Mouse (Mus musculus) cerebellum, adult 11 months (tissue): ENCODE results near the gene Calm5.
"Not testable (repeated sequence)": the region's sequence is repeated elsewhere in the genome, so short reads cannot be mapped to it uniquely, and the experiment has no call there.

Experiments used
- DNase-seq: peaks from one replicate; pipeline ENCODE4 v3.0.0; 2022

Gene Calm5

DNA sequence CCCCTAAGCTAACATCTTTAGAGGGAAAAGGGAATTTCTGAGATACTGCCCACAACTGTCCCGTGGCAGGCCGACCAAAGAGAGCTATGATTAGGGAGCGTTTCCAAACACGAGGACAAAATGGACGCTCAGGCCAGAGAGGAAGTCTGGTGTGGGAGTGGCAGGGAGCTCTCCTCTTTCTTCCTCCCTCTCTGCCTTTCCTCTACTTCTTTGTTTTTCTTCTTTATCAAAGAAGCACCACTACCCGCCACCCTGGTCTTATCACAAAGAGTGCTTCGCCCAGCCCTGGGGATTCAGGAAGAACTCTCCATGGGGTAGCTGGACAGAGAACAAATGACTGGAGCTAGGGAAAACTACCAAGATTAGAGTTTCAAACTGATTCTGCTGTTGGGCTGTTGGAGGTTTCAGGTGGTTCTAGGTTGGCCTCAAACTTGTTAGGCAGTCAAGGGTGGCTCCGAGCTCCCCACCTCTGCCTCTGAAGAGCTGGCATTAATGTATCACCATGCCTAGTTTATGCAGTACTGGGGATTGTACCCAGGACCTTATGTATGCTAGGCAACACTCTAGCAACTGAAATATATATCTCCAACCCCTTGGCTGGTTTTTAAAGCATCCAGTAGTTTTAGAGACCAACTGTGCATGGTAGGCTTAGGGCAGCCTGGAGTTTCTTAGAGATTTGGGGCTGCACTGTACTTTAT lies 12.5 kb downstream of the Calm5 start:
- DNase-seq, result no peak

DNA sequence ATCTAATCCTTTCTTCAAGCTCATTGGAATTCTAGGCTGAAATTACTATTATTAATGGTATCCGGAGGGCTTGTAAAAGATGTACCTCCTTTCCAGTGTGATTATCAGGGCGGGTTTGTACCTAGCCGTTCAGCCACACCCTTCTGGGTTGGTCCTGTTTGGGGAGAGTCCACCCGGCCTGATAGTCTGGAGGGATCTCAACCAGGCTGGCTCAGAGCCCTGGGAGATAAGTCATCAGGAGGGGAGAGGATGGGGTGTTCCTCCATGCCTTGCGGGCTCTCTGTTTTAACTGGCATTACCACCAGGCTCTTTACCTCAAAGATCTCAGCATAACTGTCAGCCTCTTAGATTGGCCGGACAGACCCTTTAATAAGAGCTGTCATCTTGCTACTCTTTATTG lies 13.2 kb downstream of the Calm5 start:
- no peak for DNase-seq

DNA sequence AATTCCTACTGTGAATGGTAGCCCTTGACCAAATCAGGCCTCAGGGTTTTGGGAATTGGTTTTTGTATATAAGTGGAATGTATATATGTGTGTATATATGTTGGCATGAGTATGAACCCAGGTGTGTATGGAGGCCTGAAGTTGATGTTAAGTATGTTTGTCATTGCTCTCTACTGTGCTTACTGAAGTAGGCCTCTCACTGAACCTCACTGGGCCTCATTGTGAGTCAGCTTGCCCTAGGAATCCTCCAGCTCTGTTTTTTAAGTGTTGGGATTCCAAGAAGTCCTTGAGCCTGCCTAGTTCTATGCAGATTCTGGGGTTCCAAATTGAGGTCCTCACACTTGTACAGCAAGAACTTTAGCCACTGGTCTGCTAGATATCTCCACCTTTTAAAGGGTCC lies 15.9 kb downstream of the Calm5 start:
- DNase-seq, result no peak

DNA sequence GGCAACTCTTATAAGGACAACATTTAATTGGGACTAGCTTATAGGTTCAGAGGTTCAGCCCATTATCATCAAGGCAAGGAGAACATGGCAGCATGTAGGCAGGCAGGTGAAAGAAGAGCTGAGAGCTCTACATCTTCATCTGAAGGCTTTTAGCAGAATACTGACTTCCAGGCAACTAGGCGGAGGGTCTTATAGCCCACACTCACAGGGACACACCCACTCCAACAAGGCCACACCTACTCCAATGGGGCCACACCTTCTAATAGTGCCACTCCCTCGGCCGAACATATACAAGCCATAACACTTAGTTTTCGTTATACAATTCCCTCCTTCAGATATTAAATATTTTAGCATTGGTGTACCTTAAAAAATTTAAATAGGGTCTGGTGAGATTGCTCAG lies 18.9 kb downstream of the Calm5 start:
- DNase-seq, result no peak

DNA sequence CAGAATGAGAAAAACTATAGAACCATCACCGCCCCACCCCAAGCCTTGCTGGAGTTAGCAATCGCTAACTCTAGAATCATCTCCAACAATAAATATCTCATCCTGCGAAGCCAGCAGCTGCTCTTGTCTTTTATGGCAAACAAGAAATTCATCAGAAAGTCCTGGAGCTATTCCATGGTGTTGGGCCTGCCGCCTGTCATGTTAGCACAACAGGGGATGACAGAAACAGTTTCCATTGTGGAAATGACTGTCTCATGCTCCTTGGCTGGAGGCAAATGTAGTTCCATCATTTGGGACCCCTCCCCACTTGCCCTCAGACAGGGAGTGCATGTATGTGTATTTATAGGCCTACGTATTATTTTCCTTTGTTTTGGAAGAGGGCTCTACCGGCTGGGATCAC lies 22.5 kb downstream of the Calm5 start:
- DNase-seq, result no peak

DNA sequence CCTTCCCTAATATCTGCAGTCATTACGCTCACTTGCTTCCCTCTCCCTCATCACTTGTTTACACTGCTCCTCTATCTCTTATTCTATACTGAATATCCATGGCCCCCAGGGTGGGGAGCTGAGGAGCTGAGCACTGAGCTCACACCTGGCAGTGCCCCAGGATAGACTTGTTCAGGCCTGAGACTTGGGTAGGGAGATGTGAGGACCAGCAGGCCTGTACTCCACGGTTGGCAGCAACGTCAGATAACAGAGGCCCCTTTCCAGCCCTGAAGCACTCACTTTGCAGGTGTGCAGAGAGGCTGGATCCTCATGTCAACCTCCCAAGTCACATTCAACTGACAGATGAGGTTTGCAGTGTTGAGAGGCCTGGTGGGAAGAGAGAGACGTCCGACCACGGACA lies 23.2 kb downstream of the Calm5 start:
- no peak for DNase-seq

DNA sequence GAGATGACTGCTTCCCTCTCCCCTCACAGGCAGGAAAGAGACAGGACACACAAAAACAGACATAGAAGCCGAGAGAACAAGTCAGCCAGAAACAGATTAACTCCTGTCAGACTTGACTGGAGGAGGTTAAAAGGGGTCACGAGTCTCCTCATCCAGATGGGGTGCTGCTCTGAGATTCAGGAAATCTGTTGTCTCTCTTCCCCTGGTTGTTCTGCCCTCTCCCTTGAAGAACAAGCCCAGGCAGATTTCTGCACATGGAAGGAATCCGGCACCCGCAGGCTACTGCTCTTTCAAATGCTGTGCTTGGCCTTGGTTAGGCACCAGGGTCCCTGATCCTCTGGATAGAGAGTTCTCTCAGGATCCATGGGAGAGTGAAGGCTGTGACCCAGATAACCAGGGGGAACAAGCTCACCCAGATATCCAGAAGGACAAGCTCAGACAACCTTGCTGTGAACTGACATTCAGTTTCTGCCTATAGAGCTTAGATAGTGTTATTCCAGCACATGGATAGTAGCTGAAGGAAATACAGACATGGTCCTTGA lies 23.8 kb downstream of the Calm5 start:
- no peak for DNase-seq

DNA sequence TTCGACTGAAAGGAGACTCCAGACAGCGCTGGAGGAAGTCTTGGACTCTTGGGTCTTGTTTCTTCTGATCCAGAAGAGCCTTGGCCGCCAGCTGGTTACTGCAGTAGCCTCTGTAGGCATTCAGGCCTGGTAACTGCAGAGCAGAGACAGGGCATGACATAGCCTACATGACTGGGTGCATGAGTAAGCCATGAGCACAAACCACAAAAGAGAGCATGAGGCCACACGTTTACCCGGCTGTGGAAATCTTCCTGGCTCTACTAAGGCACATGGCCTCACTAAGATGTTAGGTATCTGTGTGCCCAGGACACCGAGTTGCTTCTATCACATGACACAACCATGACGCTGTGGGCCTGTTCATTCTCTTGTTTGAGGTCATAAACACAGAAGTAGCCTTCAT lies 32.7 kb downstream of the Calm5 start:
- DNase-seq, result no peak

DNA sequence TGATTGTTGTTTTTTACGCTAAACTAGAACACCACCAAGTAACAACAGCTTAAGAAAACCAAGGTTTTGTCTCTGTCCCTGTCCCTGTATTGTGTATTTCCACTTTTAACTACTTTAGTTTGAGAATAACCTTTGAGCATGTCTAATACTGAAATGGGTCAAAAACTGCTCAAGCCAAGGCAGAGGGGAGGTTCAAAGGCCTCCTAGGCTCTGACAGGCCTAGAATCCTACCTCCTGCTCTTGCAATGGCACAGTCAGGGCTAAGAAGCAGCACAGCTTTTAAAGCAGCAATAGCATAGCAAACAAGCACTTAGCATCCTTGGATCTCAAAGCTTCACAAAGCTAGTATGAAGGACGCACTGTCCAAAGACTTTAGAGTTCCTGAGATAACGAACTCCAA lies 35.1 kb downstream of the Calm5 start:
- DNase-seq, result no peak

DNA sequence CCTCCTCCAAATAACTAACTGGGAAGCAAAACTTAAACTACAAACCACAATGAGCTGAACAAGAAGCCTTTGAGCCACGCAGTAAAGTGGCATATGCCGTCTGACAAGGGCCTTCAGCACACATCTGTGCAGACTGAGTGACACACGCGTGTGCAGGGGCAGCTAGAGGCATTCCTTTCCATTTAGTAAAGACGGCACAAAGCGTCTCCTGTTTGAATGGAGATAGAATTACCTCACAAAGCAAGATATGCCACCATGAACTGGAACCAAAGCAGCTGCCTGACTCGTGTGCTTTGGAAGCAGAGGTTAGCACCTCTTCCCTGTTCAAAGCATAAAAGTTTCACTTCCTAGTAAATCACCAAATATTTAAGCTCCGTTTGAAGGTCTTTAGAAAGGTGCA lies 36.1 kb downstream of the Calm5 start:
- DNase-seq, result no peak

DNA sequence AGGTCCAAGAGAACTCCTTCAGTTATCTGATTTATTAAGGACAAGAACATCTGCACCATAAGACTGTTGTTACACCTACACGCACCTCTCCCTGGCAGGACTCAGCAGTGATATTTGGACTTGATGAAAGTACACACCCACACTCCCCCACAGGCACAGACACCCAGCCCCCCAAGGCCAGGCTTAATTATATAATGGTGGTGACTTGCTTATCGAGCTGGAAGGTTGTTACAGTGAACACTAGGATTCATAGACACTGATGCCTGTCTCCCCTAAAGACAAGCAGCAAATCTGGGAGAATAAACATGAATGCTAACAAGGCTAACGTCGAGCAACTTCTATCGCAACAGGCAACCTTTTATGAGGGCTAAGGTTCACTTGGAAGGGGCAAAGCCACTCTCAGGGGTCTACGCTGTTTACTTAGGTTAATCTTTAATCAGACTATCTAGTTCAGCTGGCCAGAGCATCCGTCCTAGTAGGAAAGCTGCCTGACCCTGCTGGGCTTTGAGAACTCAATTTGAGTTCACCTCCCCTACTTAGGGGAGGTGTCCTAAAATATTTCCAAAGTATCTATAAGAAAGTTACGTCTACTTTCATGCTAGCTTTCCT lies 37.6 kb downstream of the Calm5 start:
- DNase-seq, result no peak

DNA sequence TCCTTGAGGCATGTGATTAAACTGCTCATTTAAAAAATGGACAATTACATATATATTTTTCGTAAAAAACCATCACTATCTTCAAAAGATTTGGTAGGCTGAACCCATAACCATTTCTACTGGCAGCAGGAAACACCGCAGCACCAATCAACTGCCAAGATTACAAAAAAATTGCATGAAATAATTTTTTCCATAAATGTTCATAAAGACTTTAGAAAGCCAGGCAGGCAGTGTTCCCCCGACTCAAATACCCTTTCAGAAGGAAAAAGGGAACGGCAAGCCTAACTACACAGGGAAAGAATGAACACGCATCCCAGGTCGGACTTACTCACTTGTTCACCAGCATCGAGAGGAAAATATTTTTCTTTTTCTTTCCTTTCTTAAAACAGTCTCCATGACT lies 38.6 kb downstream of the Calm5 start:
- DNase-seq, result no peak

DNA sequence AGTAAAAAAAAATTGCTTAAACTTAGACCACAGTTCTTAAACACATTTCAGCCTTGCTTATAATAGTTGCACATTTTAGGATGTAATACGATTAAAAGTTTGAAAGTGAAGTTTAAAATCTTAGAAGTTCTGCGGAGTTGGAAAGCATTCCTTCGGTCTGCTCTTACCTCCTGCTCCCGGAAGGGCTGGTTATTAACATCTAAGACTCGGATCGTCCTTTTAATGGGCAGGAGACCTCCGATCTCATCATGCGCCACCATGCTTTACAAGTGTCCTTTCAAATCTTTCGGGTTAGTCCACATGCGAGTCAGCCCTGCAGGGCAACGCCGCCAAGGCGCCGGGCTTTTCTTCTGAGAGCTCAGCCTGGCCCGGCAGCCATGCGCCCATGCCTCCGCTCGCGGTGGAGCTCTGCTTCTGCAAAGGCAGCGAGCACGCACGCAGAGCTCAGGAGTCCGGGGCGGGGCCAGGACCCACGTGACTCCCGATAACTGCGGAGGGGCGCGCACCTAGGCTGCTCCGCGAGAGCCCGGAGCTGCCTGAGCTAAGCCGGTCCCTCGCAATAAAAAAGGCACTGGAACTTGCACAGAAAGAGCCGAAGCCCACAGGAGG lies 39.3 kb downstream of the Calm5 start:
- peak; percentile 79 for DNase-seq

DNA sequence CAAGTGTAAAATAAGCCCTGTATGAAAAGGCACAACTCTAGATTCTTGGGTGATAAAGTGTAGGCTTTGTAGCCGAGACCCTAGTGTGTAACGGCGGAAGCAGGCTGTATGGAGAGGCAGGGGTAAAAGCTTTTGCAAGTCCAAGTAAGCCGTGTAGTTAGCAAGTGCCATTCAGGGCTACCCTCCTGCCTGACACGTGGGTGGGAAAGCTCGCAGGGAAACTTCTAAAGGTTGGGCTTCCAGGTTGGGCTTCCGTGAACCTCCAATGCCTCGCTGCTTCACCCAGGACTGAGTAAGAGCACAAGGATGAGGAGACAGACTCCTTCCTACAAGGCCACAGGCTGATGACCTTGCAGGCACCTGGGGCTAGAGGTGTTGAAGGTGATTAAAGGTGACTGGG lies 40.6 kb downstream of the Calm5 start:
- no peak for DNase-seq

DNA sequence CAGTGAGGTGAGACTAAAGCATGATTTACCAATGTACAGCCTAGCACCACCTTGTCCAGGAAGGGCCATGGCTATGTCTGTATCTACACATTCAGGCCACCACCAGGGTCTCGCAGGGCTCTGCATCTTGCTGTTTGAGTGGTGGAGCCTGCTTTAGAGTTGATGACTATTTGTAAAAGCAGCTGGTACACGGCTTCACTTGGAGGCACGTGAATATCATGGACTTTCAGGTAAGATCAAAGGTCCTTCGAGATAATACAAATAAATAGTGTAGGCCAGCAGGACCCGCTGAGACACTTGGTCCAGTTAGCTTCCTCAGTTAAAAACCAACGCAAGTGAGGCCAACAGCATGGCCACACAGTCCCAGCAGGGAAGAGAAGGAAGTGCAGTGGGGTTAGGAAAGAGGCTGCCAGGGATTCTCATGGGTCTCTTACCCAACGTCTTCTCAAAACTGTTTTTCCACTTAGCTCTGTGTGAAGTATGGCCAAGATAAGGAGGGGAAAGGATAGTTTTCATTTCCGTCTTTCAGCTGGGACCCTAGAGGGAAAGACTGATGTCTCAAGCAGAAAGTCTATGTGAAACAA lies 41.5 kb downstream of the Calm5 start:
- no peak for DNase-seq

DNA sequence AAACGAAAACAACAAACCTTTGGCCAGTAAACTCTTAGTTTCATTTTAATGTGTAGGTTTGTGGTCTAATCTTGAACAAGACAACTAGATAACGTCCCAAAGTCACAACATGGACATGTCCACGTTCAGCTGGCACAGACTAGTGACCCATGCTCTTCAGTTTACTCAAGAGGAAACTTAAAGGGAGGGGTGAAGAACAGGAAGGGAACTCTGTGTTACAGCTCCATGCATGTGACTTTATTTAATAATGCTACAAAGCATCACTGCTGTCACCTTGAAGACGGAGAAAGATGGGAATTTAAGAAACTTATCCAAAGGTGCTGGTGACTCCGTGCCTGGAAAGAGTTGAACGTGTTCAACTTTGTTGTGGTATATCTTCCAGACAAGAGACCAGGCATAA lies 42.1 kb downstream of the Calm5 start:
- no peak for DNase-seq

DNA sequence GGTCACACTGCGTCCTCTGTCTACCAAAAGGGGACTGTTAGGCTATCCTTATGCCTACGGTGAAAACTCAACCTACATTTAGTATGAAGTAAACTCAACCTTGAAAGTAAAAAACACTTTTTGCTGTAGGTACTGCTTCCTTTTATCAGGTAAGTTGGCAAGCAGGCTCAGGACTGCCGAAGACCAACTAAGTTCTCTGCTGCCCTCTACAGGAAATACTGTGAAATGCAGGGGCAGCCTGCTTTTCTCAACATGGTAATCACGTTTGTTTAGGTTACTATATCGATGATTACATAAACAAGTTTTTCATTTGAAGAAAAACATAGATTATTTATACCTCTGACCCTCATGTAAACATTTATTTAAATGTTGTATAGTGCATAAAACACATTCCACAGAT lies 42.9 kb downstream of the Calm5 start:
- peak; percentile 67 for DNase-seq

DNA sequence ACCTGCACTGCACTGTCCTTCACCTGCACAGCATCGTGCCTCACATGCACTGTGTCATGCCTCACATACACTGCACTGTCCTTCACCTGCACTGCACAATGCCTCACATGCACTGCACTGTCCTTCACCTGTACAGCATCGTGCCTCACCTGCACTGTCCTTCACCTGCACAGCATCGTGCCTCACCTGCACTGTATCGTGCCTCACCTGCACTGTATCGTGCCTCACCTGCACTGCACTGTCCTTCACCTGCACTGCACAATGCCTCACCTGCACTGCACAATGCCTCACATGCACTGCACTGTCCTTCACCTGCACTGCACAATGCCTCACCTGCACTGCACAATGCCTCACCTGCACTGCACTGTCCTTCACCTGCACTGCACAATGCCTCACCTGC lies 44.2 kb downstream of the Calm5 start:
- DNase-seq, result not testable (repeated sequence)

DNA sequence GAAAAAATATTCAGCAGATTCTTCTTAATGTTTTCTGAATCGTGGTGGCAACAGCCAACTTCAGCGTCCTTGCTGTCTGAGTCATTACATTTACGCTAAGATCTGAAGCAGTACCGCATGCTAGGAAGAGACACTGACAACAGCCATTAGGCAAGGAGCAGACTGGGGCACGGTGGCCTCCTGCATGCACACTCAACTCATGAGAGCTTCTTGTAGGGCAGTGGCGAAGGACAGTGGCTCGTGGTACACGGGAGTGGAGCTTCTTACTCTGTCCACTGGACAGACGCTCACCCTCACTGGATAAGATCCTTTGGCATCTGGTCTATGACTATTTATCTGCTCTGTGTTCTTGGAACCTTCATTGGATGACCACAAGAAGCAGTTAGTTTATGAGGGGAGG lies 45.3 kb downstream of the Calm5 start:
- no peak for DNase-seq
